Mouse (Mus musculus) CD4-positive, CD25-positive, alpha-beta regulatory T cell, adult 2 months (primary cell): Measurements from ENCODE around the gene Gtpbp3.

ENCODE experiments used
- DNase-seq: peaks from one replicate; pipeline ENCODE4 v3.0.0-alpha.2; 2012; ENCODE audit warnings: low read depth, low spot score

Gene Gtpbp3

DNA sequence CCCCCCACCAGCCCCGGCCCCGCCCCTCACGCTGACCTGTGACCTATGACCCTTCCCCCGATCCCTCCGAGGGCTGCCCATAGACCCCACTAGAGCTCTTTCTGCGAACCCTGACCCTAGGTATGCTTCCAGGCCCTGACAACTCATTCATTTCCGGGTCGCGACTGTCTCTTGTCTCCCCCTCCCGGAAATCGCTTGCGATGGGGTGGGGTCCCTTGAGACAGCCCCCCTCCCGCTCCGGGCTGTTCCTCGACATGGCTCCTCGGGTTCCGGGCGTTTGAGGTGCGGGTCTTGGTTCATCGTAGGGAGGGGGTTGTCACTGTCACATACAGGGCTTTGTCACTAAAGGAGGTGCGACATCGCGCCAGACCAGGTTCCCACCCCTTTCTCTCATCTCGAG, 18.5 kb upstream of the Gtpbp3 start:
- DNase-seq, result peak; percentile 72

DNA sequence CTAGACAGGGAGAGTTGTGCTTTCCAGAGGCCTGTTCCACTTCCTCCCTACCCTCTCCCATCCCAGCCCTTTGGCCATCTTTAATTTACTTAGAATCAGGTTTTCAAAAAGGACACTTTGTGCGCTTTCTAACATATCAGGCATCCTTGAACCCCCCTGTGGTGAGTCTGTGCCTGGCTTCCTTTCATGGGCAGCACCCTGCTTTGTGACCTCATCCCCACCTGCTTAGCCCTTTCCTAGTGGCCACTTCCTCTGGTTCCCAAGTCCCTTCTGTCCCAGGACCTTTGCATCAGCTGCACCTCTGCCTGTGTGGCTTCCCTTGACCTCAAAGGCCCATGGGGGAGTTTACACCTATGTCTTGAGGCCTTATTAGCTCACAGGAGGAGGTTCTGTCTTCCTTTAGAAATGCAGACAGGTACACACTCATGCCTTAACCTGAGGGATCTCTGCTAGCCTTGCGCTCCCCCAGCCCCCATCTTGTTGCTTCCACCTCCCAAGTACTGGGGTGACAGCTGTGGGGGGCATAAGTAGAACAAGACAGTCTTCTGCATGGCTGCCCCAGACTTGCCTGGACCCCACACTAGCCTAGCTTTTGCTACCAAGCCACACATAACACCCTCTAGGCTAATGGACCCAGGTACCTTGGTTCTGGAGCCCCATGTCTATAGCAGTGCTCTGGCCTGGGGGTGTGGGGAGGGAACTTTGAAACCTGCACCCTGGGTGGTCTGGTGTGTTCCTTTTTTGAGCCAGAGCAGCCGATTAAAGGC, 17.6 kb upstream of the Gtpbp3 start:
- DNase-seq, result no peak

DNA sequence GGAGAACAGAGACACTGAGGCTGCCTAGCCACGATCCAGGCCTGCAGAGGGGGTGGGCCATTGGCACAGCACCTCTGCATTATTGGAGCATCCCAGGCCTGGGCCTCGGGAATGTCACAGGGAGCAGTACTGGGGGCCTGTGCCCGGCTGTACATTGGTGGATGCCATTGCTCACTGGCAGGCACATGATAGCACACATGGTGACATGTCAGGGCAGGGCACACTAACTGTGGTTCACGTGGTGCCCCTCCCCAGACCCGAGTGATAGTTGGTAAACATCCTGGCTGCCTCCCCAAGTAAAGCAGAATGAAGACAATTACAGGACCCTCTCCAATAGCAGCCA, 17.0 kb upstream of the Gtpbp3 start:
- DNase-seq, result no peak

DNA sequence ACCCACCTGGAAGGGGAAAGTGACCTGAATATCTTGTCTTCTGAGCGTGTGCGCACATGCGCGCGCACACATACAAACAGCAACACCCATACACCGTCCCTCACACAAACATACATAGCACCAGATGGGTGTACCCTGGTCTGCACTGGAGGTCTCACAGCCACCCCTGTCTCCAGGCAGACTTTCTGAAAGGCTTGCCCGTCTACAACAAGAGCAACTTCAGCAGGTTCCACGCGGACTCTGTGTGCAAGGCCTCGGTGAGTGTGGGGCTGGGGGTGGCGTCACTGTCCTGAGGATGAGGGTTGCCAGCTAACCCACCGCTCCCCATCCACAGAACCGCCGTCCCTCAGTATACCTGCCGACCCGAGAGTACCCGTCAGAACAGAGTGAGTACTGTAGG, 16.0 kb upstream of the Gtpbp3 start:
- DNase-seq, result no peak

DNA sequence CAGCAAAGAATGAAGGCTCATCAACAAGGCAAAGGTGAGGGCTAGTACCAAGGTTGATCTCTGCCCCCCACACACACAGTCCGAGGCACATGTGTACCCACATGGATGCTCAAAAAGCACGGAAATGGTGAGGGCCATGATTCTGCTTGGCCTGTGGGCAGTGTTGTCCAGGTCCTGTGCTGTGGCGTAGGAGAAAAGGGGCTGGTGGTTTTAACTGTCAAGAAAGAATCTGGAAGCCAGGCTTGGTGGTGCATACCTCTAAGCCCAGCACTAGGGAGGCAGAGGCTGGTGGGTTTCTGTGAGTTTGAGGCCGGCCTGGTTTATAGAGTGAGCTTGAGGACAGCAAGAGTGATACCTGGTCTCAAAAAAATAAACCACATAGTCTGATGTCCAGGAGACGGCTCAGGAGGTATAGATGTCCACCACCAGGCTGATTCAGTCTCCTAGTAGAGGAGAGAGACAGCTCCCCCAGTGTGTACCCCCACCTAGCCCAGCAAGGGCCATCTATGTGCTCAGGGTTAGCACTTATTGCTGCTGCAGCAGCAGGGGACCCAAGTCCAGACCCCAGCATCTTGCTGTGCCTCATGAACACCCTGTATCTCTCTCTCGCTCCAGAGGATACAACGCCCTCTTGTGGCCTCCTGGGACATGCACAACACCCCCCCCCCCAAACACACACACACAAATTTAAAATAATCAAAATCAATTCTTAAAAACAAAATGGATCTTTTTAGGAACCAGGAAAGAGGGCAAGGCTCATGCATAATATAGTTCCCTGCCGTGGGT, 15.1 kb upstream of the Gtpbp3 start:
- peak; percentile 46 for DNase-seq

DNA sequence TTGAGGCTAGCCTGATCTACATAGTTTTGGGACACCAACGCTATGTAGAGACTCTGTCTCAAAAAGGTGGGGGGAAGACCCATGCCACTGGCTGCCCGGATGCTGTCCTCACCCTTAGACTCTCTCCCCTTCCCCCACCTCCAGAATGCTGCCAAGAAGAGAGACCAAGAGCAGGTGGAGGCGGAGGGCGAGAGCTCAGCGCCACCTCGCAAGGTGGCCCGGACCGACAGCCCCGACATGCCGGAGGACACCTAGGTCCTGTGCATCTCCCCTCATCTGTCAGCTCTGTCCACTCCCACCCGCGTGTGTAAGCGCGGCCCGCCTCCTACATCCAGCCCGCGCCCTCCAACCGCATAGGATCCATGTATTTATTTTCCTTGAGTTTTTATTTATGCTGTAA, 13.6 kb upstream of the Gtpbp3 start:
- no peak for DNase-seq

DNA sequence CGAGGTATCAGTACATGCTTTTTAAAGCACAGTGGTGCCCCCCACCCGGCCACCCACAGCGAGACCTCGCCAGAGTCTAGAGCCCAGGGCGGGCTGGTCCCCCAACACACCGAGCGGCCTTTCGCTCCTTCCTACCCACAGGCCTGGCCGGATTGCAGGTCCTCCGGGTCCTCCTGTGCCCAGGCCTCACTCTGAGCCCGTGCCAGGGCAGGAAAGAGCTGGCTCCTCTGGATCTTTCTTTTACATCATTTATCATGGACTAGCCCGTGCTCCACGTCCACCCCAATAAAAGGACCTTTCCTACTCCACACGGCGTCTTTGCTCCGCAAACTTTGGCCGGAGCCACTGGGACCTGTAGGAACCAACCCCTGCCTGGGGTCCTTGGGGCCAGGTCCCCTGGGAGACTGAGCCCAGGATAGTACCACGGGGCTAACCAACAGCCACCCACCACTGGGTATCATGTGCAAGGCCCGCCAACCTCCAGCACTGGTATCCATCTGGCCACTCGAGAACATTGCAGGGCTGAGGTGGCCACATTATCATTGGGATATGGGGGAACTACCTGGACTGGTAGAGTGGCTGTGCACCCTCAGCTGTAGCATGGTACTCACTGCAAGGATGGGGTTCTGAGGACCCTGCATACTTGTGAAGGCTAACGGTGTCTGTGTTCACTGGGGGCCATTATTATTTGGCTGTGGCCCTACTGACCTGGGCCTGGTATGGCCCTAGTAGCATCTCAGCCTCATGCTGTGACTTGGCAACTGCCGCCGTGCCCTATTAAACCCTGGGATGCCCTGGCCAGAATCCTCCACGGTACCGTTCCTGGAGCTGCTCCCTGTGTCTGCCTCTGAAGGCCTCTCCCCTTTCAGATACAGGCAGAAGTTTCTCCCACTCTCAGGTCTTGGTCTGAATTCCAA, 12.9 kb upstream of the Gtpbp3 start:
- no peak for DNase-seq

DNA sequence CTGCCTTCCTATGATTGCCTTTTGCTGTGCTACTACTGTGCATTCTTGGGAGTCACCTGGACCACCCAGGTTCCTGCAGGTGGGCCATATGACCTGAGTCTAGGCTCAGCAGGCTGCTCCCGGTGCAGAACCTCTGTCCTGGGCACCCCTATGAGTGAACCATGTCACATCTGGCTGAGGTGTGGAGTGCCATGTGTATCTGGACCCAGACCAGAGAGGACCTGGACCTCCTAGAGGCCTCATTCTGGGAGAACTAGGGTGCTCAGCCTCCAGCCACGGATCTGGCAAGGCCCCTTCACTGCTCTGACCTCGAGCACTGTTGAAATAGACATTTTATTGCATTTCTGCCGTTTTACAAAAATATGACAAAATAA, 12.2 kb upstream of the Gtpbp3 start:
- DNase-seq, result no peak

DNA sequence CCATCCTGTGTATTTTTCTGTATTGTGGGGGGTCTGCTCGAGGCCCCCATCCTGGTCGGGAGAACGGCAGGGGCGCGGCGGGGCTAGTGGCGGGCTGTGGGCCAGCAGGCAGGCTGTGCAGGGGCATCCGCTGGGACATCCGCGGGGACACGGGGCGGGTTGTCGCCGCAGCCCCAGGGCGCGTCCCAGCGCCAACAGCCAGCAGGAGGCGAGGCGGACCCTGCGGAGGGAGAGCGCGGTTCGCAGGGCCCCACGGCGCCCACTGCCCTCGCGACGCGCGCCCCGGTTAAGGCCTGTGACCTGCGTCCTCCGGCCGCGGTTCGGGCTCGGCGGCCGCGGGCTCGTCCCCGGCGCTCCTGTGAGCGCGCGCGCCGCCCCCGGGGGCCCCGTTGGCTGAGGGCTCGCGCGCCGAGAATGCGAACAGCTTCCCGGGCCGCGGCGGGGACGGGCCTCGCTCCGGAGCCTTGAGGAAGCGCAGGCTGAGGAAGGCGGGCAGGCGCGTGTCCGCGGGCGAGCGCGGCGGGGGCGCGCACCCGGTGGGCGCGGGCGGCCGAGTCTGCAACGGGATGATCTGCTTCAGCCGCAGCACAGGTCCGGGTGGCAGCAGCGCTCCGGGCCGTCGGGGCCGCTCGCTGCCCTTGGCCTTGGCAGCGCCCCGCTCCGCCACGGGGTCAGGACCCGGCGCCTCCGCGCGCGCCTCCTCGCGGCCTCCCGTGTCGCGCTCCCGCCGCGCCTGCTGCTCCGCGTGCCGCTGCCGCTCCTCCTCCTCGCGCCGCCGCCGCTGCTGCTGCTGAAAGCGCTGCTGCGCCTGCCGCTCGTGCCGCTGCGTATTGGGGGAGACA, 11.6 kb upstream of the Gtpbp3 start:
- peak; percentile 83 for DNase-seq

DNA sequence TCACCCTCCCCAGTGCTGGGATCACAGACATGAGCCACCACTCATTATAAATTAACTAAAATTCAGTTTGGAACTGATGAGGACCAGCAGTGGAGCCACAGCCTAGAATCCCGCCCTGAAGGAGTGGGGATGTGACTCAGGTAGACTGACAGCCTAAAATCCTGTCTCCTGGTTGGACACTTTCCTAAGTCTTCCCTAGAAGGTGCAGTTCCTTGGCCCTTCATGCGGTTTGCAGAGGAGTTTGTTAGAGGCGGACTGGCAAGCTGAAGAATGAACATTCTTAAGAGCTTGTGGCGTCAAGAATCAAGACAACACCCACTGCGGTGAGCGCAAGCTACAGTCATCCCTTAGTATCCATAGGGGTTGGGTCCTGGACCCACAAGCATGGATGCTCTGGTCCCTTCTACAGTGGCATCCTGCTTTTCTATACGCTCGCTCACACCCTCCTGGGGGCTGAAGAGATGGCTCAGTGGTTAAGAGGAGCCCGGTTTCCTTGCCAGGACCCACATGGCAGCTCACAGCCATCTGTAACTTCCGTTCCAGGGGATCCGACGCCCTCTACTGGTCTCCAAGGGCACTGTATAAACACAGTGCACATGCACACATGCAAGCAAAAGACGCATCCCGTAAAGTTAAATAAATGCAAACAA, 10.6 kb upstream of the Gtpbp3 start:
- DNase-seq, result peak; percentile 62

DNA sequence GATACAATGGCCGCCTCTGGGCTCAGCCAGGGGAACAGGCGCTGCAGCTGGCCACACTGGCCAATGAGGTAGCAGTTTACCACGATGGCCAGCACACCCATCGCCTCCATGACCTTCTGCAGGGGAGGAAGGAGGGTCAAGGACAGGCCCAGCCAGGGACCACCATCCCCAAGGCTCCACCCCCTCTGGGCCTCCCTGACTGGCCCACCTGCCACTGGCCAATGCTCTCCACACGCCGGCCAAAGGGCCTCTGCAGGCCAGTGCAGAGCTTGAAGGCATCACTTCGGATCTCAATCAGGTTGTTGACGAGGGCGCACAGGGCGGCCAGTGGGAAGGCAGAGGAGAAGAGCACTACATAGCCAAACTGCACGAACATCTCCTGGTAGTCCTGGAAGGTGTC, 9.0 kb upstream of the Gtpbp3 start:
- DNase-seq, result no peak

DNA sequence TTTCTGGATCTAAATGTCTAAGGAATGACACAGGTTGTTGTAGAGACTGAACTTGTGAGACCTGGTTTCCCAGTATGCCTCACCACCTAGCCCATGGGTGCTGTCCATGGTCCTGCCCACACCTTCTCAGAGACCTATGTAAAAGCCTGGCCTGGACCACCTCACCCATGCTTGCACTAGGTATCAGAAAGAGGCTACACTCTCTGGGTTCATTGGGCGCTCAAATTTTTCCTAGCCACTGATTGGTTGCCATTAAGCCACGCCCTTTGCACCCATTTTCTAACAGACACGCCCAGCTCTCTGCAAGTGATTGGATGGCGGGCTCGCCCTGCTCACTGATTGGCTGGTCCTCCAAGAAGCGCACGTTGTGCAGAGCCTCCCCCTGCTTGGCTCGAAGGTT, 4.0 kb upstream of the Gtpbp3 start:
- peak; percentile 78 for DNase-seq

DNA sequence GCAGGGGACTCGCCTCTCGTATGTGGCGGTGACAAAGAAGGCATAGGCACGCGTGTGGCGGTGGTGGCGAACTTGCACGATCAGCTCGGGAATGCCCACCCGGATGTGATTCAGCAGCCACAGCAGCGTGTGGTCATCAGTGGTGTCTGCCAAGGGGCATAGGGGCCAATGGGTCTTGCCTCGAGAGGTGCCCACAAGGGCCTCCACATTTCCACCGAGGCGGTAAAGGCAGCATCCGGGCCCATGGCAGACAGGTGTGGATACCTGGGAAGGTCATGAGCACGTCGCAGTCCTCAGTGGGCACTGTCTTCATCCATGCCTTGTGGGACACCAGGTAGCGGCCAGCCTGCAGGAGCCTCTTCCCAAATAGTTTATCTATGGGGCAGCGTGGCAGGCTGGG, 3.2 kb upstream of the Gtpbp3 start:
- DNase-seq, result no peak

DNA sequence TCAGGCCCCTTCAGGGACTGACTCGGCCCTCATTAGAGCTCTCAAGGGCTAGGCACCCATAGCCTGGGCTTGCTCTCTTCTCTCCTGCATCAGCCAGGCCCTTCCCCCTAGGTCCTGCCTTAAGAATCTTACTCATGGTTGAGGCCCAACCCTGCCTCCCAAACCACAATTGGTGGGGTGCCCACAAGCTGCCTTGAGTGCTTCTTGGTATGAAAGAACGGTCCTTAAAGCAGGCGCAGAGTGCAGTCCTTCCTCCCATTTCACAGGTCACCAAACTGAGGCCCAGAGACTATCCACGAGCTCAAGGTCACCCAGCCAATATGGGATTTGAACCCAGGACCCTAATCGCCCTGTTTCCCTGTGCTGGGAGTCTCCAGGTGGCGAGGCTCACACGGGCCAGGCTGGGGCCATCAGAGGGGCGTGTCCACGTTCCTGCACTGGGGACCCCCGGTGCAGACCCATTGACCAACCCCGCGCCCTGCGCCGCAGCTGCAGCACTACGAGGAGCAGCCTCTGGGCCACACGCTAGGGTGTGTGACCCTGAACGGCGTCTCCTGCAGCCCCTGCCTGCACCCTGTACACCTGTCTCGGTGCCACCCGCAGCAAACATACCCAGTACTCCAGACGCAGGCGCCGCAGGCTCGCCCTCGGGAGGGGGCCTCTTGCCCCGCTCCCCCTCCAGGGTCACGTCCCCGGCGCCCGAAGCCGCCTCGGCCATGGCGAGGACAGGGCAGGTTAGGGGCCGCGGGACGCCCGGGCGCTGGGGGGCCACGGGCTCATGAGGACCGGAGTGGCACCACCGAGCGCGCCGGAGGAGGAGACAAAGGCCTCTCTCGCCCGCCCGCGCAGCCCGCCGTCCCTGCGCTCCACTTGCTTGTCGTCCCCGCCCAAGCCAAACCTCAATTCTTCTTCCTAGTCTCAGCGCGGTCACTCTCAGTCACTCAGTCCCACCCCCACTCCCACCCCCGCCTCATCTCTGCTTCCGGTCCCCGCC, 2.5 kb upstream of the Gtpbp3 start, which contains the start of gene Ano8:
TSS of gene Ano8 (minus strand) at position 822 of the 994 bp plus-strand sequence.
- peak; percentile 89 for DNase-seq

DNA sequence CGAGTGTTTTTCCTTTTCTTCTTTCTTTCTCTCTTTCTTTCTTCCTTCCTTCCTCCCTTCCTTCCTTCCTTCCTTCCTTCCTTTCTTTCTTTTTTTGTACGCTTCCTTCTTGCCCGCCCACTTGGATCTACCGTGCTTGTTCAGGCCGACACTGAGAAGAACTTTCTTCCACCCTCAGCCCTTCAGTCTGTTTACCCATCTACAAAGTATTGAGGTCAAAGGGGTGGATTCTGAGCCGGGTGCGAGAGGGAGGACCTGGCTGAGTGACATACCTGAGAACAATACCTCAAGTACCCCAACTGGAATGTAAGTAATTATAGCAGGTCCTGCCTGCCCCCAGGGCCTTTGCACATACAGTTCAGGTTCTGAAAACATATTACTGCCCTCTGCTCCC, 1.8 kb upstream of the Gtpbp3 start:
- no peak for DNase-seq

DNA sequence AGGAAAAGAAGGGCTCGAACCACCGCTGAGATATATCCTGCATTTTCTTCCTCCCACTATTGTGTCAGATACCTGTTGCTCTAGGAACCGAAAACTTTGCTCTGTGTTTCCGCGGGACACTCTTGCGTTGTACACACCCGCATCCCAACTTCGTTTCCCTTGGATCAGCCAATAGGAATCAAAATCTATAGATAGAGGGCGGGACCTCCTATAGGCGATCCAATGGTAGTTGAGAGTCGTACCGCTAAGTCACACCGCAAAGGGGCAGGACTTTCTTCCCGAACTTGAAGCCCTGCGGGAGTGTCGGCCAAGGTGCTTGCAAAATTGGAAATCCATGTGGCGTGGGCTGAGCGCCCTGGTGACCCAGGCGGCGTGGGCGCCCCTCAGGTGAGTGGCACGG, 551 bp downstream of the Gtpbp3 start:
- DNase-seq, result peak; percentile 95

DNA sequence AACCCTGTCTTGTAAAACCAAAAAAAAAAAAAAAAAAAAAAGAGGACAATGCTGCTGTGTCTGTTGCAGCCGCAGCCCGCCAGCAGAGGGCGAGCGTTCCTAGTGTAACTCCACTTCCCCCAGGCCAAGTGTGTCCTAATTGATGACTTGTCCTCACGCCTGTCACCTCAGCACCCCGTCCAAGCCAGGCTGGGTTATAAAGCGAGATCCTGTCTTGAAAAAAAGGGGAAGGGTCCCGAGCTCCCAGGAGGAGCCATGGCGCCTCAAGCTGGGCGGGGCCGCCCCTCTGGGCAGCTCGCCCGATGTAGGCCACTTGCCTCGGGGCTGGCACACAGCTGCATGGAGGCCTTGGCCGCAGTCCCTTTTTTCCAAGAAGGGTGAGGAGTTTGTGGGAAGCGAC, 7.1 kb downstream of the Gtpbp3 start:
- DNase-seq, result peak; percentile 91

DNA sequence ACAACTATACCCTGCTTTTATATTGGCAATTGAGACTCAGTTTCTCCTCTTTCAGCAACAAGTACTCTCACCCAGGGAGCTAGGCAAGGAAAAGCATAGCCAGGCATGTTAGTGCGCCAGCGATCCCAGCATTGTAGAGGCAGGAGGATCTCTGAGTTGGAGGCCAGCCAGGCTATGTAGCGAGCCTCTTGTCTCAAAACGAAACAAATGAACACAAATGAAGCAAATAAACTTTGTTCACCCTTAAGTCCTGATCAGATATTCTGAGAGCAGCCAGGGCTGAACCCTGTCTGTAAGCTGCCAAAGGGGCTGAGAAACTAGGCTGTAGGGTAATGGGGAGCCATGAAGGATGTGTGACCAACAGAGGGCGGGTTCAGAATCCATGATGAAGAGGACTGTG, 7.9 kb downstream of the Gtpbp3 start:
- no peak for DNase-seq

DNA sequence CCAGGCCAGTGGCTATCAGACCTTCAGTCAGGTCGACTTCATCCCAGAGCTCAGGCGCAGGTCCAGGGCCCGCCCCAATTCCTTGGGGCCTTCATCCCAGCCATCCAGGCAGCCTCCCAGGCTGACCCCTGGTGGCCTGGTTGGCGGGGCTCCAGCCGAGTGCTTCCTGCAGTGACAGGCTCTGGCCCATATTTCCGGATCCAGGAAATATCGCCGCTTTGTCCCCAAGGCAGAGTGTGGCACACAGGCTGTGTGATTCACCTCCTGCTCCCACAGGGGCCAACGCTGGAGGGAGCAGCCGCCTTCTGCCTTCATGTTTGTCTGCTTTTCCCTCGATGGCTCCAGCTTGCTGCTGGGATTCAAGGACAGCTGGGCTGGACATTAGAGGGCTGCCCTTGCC, 8.6 kb downstream of the Gtpbp3 start:
- no peak for DNase-seq
